Comparison of ENCODE assay signal across 23 mouse cellular contexts in the genomic region with DNA sequence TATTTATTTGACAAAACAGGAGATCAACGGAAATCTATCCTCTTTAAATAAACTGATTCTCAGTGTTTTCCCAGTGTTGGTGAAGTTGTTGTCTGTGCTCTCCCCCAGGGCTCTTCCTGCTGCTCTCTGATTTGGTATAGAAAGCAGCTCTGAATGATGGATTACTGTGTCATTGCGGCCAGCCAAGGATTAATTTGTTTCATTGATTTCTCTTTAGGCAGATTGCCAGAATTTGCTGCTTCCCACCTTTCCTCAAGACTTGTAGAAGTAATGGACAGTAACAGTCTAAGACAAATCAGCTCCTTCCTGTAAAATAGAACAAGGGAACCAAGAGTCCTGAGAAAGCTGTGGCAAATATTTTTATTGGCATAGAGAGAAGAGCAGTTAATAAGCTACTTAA. TPM values are rescaled to one million over a fixed set of nuclear protein-coding genes. Genes with fewer than 3 reads are reported as not detected.
DNase-seq lines count a peak whose midpoint lies in the region; ATAC-seq and TF ChIP-seq lines count a peak whose summit lies in the region.
"Had no signal": no experiment of that assay in that cellular context is flagged by ENCODE, and none has a peak within 500 bp of the region (broad histone marks: within the 10 kb centered on the region; RNA-seq: fewer than 3 reads in every experiment).

No protein-coding gene starts in this region.

- no peak overlapping the region for H3K27ac ChIP-seq in hindbrain, embryonic 12.5 days
- H3K27ac ChIP-seq in hindbrain, embryonic 13.5 days: no peak overlapping the region
- no peak overlapping the region for H3K27ac ChIP-seq in midbrain, embryonic 14.5 days (replicated peaks; ENCODE audit: low read depth, low read length)
- H3K27ac ChIP-seq in midbrain, embryonic 16.5 days (ENCODE audit: low read length): no peak overlapping the region
- H3K27ac ChIP-seq: embryonic facial prominence, embryonic 10.5 days; embryonic facial prominence, embryonic 13.5 days; forebrain, embryonic 13.5 days; gastrocnemius, adult 2 months had no signal

- peak; percentile 29 for DNase-seq in midbrain, embryonic 14.5 days
- DNase-seq in brain, embryonic 14.5 days (ENCODE audit: low read depth): peak; percentile 52
- DNase-seq: adrenal gland, postnatal 10 days; cerebellum, adult 11-12 months; cerebellum, adult 8-10 months; cerebellum, postnatal 10 days; cerebellum, postnatal 36 days; embryo, embryonic 11 days; gastrocnemius, adult 2 months; gastrocnemius, postnatal 14 days; heart, adult 11 months had no signal

- H3K4me1 ChIP-seq in hindbrain, embryonic 12.5 days: peaks cover 32% of the 10 kb centered on the region
- peaks cover 22% of the 10 kb centered on the region for H3K4me1 ChIP-seq in hindbrain, embryonic 13.5 days (replicated peaks)
- H3K4me1 ChIP-seq in midbrain, embryonic 14.5 days (ENCODE audit: control insufficient read depth, insufficient read depth, low read length): peaks cover 7% of the 10 kb centered on the region
- peaks cover 6% of the 10 kb centered on the region; the same call in 1 of the 2 replicates for H3K4me1 ChIP-seq in midbrain, embryonic 16.5 days (ENCODE audit: control insufficient read depth, insufficient read depth, low read length)

- H3K27me3 ChIP-seq in hindbrain, embryonic 12.5 days: peaks cover 9% of the 10 kb centered on the region; the same call in 1 of the 2 replicates
- 0 out of 2 replicates have a peak, but pooled peaks cover 5% of the 10 kb centered on the region for H3K27me3 ChIP-seq in hindbrain, embryonic 13.5 days
- H3K27me3 ChIP-seq in midbrain, embryonic 14.5 days (ENCODE audit: control insufficient read depth, insufficient read depth, low read length): peaks cover 8% of the 10 kb centered on the region; the same call in 1 of the 2 replicates
- H3K27me3 ChIP-seq in midbrain, embryonic 16.5 days (ENCODE audit: control insufficient read depth, insufficient read depth, low read depth, low read length): no peaks in the 10 kb centered on the region; the same call in 1 of the 2 replicates

- no peak overlapping the region for H3K9ac ChIP-seq in hindbrain, embryonic 12.5 days
- H3K9ac ChIP-seq in hindbrain, embryonic 13.5 days: no peak overlapping the region
- H3K9ac ChIP-seq in midbrain, embryonic 14.5 days (replicated peaks; ENCODE audit: low read length): no peak overlapping the region
- H3K9ac ChIP-seq in midbrain, embryonic 16.5 days (ENCODE audit: low read depth, low read length): no peak overlapping the region
- H3K9ac ChIP-seq: embryonic facial prominence, embryonic 13.5 days; forebrain, embryonic 13.5 days had no signal

- 28% methylated on average over 2 of the region's 2 CpGs for WGBS in hindbrain, embryonic 12.5 days
- 20% methylated on average over 2 of the region's 2 CpGs for WGBS in hindbrain, embryonic 13.5 days
- WGBS in midbrain, embryonic 14.5 days: 30% methylated on average over 2 of the region's 2 CpGs
- 26% methylated on average over 2 of the region's 2 CpGs for WGBS in midbrain, embryonic 16.5 days

- 0 out of 2 replicates have a peak, but pooled peaks cover 3% of the 10 kb centered on the region for H3K36me3 ChIP-seq in hindbrain, embryonic 12.5 days
- 0 out of 2 replicates have a peak, but pooled peaks cover 6% of the 10 kb centered on the region for H3K36me3 ChIP-seq in hindbrain, embryonic 13.5 days
- H3K36me3 ChIP-seq in midbrain, embryonic 14.5 days (ENCODE audit: control insufficient read depth, insufficient read depth, low read length): no peaks in the 10 kb centered on the region
- no peaks in the 10 kb centered on the region for H3K36me3 ChIP-seq in midbrain, embryonic 16.5 days (ENCODE audit: control insufficient read depth, insufficient read depth, low read length)
- H3K36me3 ChIP-seq: embryonic facial prominence, embryonic 13.5 days had no signal

- no peaks in the 10 kb centered on the region for H3K9me3 ChIP-seq in hindbrain, embryonic 12.5 days (replicated peaks)
- H3K9me3 ChIP-seq in hindbrain, embryonic 13.5 days: no peaks in the 10 kb centered on the region
- no peaks in the 10 kb centered on the region; the same call in 1 of the 2 replicates for H3K9me3 ChIP-seq in midbrain, embryonic 14.5 days (ENCODE audit: control insufficient read depth, low read length)
- H3K9me3 ChIP-seq in midbrain, embryonic 16.5 days (replicated peaks; ENCODE audit: control insufficient read depth, low read length, poor library complexity, severe bottlenecking): no peaks in the 10 kb centered on the region
- H3K9me3 ChIP-seq: embryonic facial prominence, embryonic 10.5 days; embryonic facial prominence, embryonic 13.5 days; forebrain, embryonic 13.5 days had no signal

- TF ChIP-seq POLR2A in brain, embryonic 14.5 days (IDR thresholded peaks at IDR 0.05; ENCODE audit: borderline replicate concordance, extremely low read depth, insufficient read depth, insufficient read length, poor library complexity, severe bottlenecking): no peak

- peak; percentile 29; the same call in 1 of the 2 replicates for ATAC-seq in hindbrain, embryonic 12.5 days (ENCODE audit: low FRiP score)
- no peak for ATAC-seq in hindbrain, embryonic 13.5 days (ENCODE audit: low FRiP score)
- no peak for ATAC-seq in midbrain, embryonic 14.5 days (ENCODE audit: low FRiP score, low TSS enrichment)
- no peak for ATAC-seq in midbrain, embryonic 16.5 days
- ATAC-seq in activated CD4-positive, CD25-positive, alpha-beta regulatory T cell, adult 4 months: no peak
- ATAC-seq: CD4-positive, CD25-positive, alpha-beta regulatory T cell, adult 4 months; forebrain, embryonic 13.5 days; forebrain, embryonic 16.5 days; intestine, postnatal 0 days had no signal

- no peak for TF ChIP-seq CTCF in brain, embryonic 14.5 days (IDR thresholded peaks at IDR 0.05; ENCODE audit: borderline replicate concordance, extremely low read depth, insufficient read depth, insufficient read length)

- H3K4me2 ChIP-seq in hindbrain, embryonic 12.5 days (replicated peaks): no peak overlapping the region
- no peak overlapping the region for H3K4me2 ChIP-seq in hindbrain, embryonic 13.5 days
- H3K4me2 ChIP-seq in midbrain, embryonic 14.5 days (ENCODE audit: low read length): no peak overlapping the region
- no peak overlapping the region for H3K4me2 ChIP-seq in midbrain, embryonic 16.5 days (ENCODE audit: low read length)
- H3K4me2 ChIP-seq: embryonic facial prominence, embryonic 13.5 days; forebrain, embryonic 13.5 days; heart, embryonic 11.5 days had no signal

- H3K4me3 ChIP-seq in hindbrain, embryonic 12.5 days: no peak overlapping the region
- no peak overlapping the region for H3K4me3 ChIP-seq in hindbrain, embryonic 13.5 days
- no peak overlapping the region for H3K4me3 ChIP-seq in midbrain, embryonic 14.5 days (replicated peaks; ENCODE audit: low read depth, low read length)
- H3K4me3 ChIP-seq in midbrain, embryonic 16.5 days (ENCODE audit: low read depth, low read length): no peak overlapping the region
- H3K4me3 ChIP-seq: embryonic facial prominence, embryonic 10.5 days; embryonic facial prominence, embryonic 13.5 days; erythroblast, embryonic 14.5 days; forebrain, embryonic 13.5 days; gastrocnemius, adult 2 months had no signal

RNA-seq across cellular contexts. Expression of a gene that starts 15.7 kb away (rescaled TPM):
- polyA plus RNA-seq in hindbrain, embryonic 12.5 days (2016; fragmentation: Nextera tagmentation; extraction: Ambion mirVana): 64.7 and 88.3 TPM in 2 replicates
- 68.9 and 71.3 TPM in 2 replicates for polyA plus RNA-seq in hindbrain, embryonic 13.5 days (2015; fragmentation: Nextera tagmentation; extraction: Ambion mirVana)
- polyA plus RNA-seq in midbrain, embryonic 14.5 days (2014; fragmentation: Nextera tagmentation; extraction: Ambion mirVana): 67.5 and 72.4 TPM in 2 replicates
- 46.0 and 64.0 TPM in 2 replicates for polyA plus RNA-seq in midbrain, embryonic 16.5 days (2015; fragmentation: Nextera tagmentation; extraction: Ambion mirVana)
- 465 and 624 TPM in 2 replicates for polyA plus RNA-seq in brain, embryonic 14.5 days (2012; rRNA removed)
- polyA plus RNA-seq in activated CD4-positive, CD25-positive, alpha-beta regulatory T cell, adult 4 months (2017; shearing (Covaris generic)): not detected
- polyA plus RNA-seq: CD4-positive, CD25-positive, alpha-beta regulatory T cell, adult 4 months; erythroblast, embryonic 14.5 days had no signal

Comparison
In these comparisons a context has a peak if more than half of its experiments do, and no peak if none do; other contexts are left out.
1. RNA of a gene that starts 15.7 kb away (polyA plus RNA-seq): 465 to 624 TPM in brain, embryonic 14.5 days, 64.7 to 88.3 TPM in hindbrain, embryonic 12.5 days, 68.9 to 71.3 TPM in hindbrain, embryonic 13.5 days, 67.5 to 72.4 TPM in midbrain, embryonic 14.5 days and 46.0 to 64.0 TPM in midbrain, embryonic 16.5 days; not detected in activated CD4-positive, CD25-positive, alpha-beta regulatory T cell, adult 4 months; every median in the first group is over 10 times any median in the second.